Mouse (Mus musculus) neural tube, embryonic 11.5 days (tissue): ENCODE data around the gene Itk. TPM values are rescaled to one million over a fixed set of nuclear protein-coding genes. Genes with fewer than 3 reads are reported as not detected.

Experiments
- ATAC-seq: fragments of 200-750 bp; cut with Nextera tagmentation; 2 replicates; pipeline ENCODE4 v1.8.0; 2017; ENCODE audit warnings: moderate number of reproducible peaks, mild to moderate bottlenecking, moderate TSS enrichment, moderate library complexity; ENCODE audit not compliant: insufficient read depth, low FRiP score, low TSS enrichment
- DNase-seq: peaks from one replicate; pipeline ENCODE4 v3.0.0-alpha.2; 2015; ENCODE audit warnings: low spot score
- H3K27ac ChIP-seq: fragments of 300-500 bp; sonication (generic); 2 replicates; pipeline ENCODE4 v1.5.1; 2014; ENCODE audit warnings: low read depth, mild to moderate bottlenecking, low read length
- H3K27me3 ChIP-seq: fragments of 300-500 bp; sonication (generic); 2 replicates; pipeline ENCODE4 v1.6.1; 2014; ENCODE audit warnings: mild to moderate bottlenecking, low read length, mixed read lengths; ENCODE audit not compliant: control insufficient read depth, insufficient read depth
- H3K36me3 ChIP-seq: fragments of 300-500 bp; sonication (generic); 2 replicates; pipeline ENCODE4 v1.6.1; 2014; ENCODE audit warnings: mild to moderate bottlenecking, low read length, moderate library complexity, mixed read lengths; ENCODE audit not compliant: control insufficient read depth, insufficient read depth
- H3K4me1 ChIP-seq: fragments of 300-500 bp; sonication (generic); 2 replicates; pipeline ENCODE4 v1.6.1; 2014; ENCODE audit warnings: low read length, mixed read lengths; ENCODE audit not compliant: control insufficient read depth, insufficient read depth
- H3K4me2 ChIP-seq: fragments of 300-500 bp; sonication (generic); 2 replicates; pipeline ENCODE4 v1.6.1; 2014; ENCODE audit warnings: low read depth, mild to moderate bottlenecking, moderate library complexity
- H3K4me3 ChIP-seq: fragments of 300-500 bp; sonication (generic); 2 replicates; pipeline ENCODE4 v1.5.1; 2014; ENCODE audit warnings: low read depth, low read length
- H3K9ac ChIP-seq: fragments of 300-500 bp; sonication (generic); 2 replicates; pipeline ENCODE4 v1.6.1; 2014; ENCODE audit warnings: mild to moderate bottlenecking, low read length
- H3K9me3 ChIP-seq: fragments of 300-500 bp; sonication (generic); 2 replicates; pipeline ENCODE4 v1.6.1; 2016; ENCODE audit warnings: low read length; ENCODE audit not compliant: control insufficient read depth
- WGBS: fragments of 180-500 bp; shearing (Covaris S2); extraction: QIAGEN DNeasy Blood & Tissue Kit; methylation state at CpG from one replicate; pipeline ENCODE4 v1.1.7; 2014; 5-methylcytosine and 5-hydroxymethylcytosine counted together
- polyA plus RNA-seq: library from polyadenylated mRNA; unstranded; fragments of >200 nt; fragmentation: Nextera tagmentation; extraction: Ambion mirVana; gene quantifications from 2 replicates; pipeline ENCODE4 v1.2.1, GENCODE M21; 2014

The Itk gene
- polyA plus RNA-seq, 1 experiment from 2014 or later, result not detected

GRCm38 (mm10) chr11:46289022-46289421, 100.3 kb downstream of the Itk start:
- Histone ChIP-seq H3K9ac (no peak overlapping the region), H3K27ac (no peak overlapping the region), H3K4me2 (no peak overlapping the region), H3K4me3 (no peak overlapping the region), H3K36me3 (no peaks in the 10 kb centered on the region), H3K9me3 (no peaks in the 10 kb centered on the region), H3K27me3 (no peaks in the 10 kb centered on the region), H3K4me1 (peaks cover 3% of the 10 kb centered on the region; the same call in 1 of the 2 replicates)
- DNase-seq (no peak), ATAC-seq (no peak)
- WGBS, result 54% methylated on average over 4 of the region's 4 CpGs

GRCm38 (mm10) chr11:46288091-46288490, 101.2 kb downstream of the Itk start:
- H3K36me3 ChIP-seq, result no peaks in the 10 kb centered on the region
- ATAC-seq, result no peak
- no peak overlapping the region for H3K27ac ChIP-seq
- H3K27me3 ChIP-seq, result no peaks in the 10 kb centered on the region
- H3K4me2 ChIP-seq, result no peak overlapping the region
- 76% methylated on average over 5 of the region's 5 CpGs for WGBS
- H3K9me3 ChIP-seq, result no peaks in the 10 kb centered on the region
- H3K4me3 ChIP-seq, result no peak overlapping the region
- H3K9ac ChIP-seq, result no peak overlapping the region
- peaks cover 3% of the 10 kb centered on the region; the same call in 1 of the 2 replicates for H3K4me1 ChIP-seq
- no peak for DNase-seq

GRCm38 (mm10) chr11:46286803-46287202, 102.5 kb downstream of the Itk start:
- no peak overlapping the region for H3K4me2 ChIP-seq
- H3K4me3 ChIP-seq, result no peak overlapping the region
- DNase-seq (no peak), ATAC-seq (no peak)
- H3K4me1 ChIP-seq, result peaks cover 3% of the 10 kb centered on the region; the same call in 1 of the 2 replicates
- no peaks in the 10 kb centered on the region for H3K9me3 ChIP-seq
- 64% methylated on average over 6 of the region's 6 CpGs for WGBS
- no peaks in the 10 kb centered on the region for H3K36me3 ChIP-seq
- no peaks in the 10 kb centered on the region for H3K27me3 ChIP-seq
- H3K27ac ChIP-seq, result no peak overlapping the region
- H3K9ac ChIP-seq, result no peak overlapping the region

- H3K27me3 ChIP-seq, result no peaks in the 10 kb centered on the region
- no peak overlapping the region for H3K4me2 ChIP-seq
- no peak overlapping the region for H3K9ac ChIP-seq
- no peak overlapping the region for H3K4me3 ChIP-seq
- ATAC-seq (no peak), DNase-seq (no peak)
- no peaks in the 10 kb centered on the region for H3K9me3 ChIP-seq
- no peak overlapping the region for H3K27ac ChIP-seq
- 94% methylated on average over 6 of the region's 6 CpGs for WGBS
- peaks cover 2% of the 10 kb centered on the region; the same call in 1 of the 2 replicates for H3K36me3 ChIP-seq
- no peaks in the 10 kb centered on the region for H3K4me1 ChIP-seq
These were observed 105.5 kb downstream of the Itk start for GRCm38 (mm10) chr11:46283800-46284199.

GRCm38 (mm10) chr11:46282612-46283011, 106.7 kb downstream of the Itk start:
- no peaks in the 10 kb centered on the region for H3K9me3 ChIP-seq
- no peak overlapping the region for H3K4me2 ChIP-seq
- whole genome bisulfite sequencing, result 87% methylated on average over 5 of the region's 5 CpGs
- ATAC-seq, result no peak
- no peak overlapping the region for H3K27ac ChIP-seq
- no peaks in the 10 kb centered on the region for H3K27me3 ChIP-seq
- no peaks in the 10 kb centered on the region for H3K4me1 ChIP-seq
- no peak overlapping the region for H3K9ac ChIP-seq
- H3K4me3 ChIP-seq, result no peak overlapping the region
- peaks cover 2% of the 10 kb centered on the region; the same call in 1 of the 2 replicates for H3K36me3 ChIP-seq
- DNase-seq, result no peak

GRCm38 (mm10) chr11:46278709-46279108, 110.6 kb downstream of the Itk start:
- no peak overlapping the region for H3K9ac ChIP-seq
- no peaks in the 10 kb centered on the region for H3K4me1 ChIP-seq
- H3K4me2 ChIP-seq, result no peak overlapping the region
- H3K36me3 ChIP-seq, result peaks cover 2% of the 10 kb centered on the region; the same call in 1 of the 2 replicates
- 90% methylated on average over 12 of the region's 12 CpGs for WGBS
- H3K4me3 ChIP-seq, result no peak overlapping the region
- no peak for DNase-seq
- no peak overlapping the region for H3K27ac ChIP-seq
- ATAC-seq, result no peak
- no peaks in the 10 kb centered on the region for H3K27me3 ChIP-seq
- H3K9me3 ChIP-seq, result no peaks in the 10 kb centered on the region

GRCm38 (mm10) chr11:46278140-46278539, 111.2 kb downstream of the Itk start:
- no peak overlapping the region for H3K9ac ChIP-seq
- H3K4me2 ChIP-seq, result no peak overlapping the region
- 54% methylated on average over 5 of the region's 5 CpGs for WGBS
- ATAC-seq (no peak), DNase-seq (no peak)
- H3K27ac ChIP-seq, result no peak overlapping the region
- no peaks in the 10 kb centered on the region for H3K4me1 ChIP-seq
- no peak overlapping the region for H3K4me3 ChIP-seq
- H3K9me3 ChIP-seq, result no peaks in the 10 kb centered on the region
- H3K36me3 ChIP-seq, result peaks cover 2% of the 10 kb centered on the region; the same call in 1 of the 2 replicates
- no peaks in the 10 kb centered on the region for H3K27me3 ChIP-seq

GRCm38 (mm10) chr11:46276778-46277177, 112.5 kb downstream of the Itk start:
- H3K4me1 ChIP-seq, result no peaks in the 10 kb centered on the region
- H3K36me3 ChIP-seq, result peaks cover 4% of the 10 kb centered on the region
- WGBS, result 50% methylated on average over 5 of the region's 5 CpGs
- no peak overlapping the region for H3K4me2 ChIP-seq
- H3K4me3 ChIP-seq, result no peak overlapping the region
- DNase-seq (no peak), ATAC-seq (no peak)
- no peak overlapping the region for H3K9ac ChIP-seq
- no peaks in the 10 kb centered on the region for H3K27me3 ChIP-seq
- H3K27ac ChIP-seq, result no peak overlapping the region
- no peaks in the 10 kb centered on the region for H3K9me3 ChIP-seq

GRCm38 (mm10) chr11:46276168-46276567, 113.1 kb downstream of the Itk start:
- Histone ChIP-seq H3K27ac (no peak overlapping the region), H3K27me3 (no peaks in the 10 kb centered on the region), H3K36me3 (peaks cover 4% of the 10 kb centered on the region), H3K9me3 (no peaks in the 10 kb centered on the region), H3K4me2 (no peak overlapping the region), H3K9ac (no peak overlapping the region), H3K4me3 (no peak overlapping the region), H3K4me1 (no peaks in the 10 kb centered on the region)
- 90% methylated on average over 8 of the region's 8 CpGs for WGBS
- DNase-seq, result no peak
- no peak for ATAC-seq
